Mouse (Mus musculus) midbrain, embryonic 16.5 days (tissue): ENCODE data around the gene Camta1. TPM values are rescaled to one million over a fixed set of nuclear protein-coding genes. Genes with fewer than 3 reads are reported as not detected.
A peak's percentile ranks its signal among the peaks of the same experiment; 100 is the strongest.

ENCODE experiments used
- ATAC-seq: fragments of 200-750 bp; cut with Nextera tagmentation; 2 replicates; pipeline ENCODE4 v1.8.0; 2017; ENCODE audit warnings: moderate TSS enrichment
- H3K27ac ChIP-seq: fragments of 300-500 bp; sonication (generic); 2 replicates; pipeline ENCODE4 v1.5.1; 2014; ENCODE audit warnings: mild to moderate bottlenecking, low read length, mixed read lengths
- H3K27me3 ChIP-seq: fragments of 300-500 bp; sonication (generic); 2 replicates; pipeline ENCODE4 v1.6.1; 2014; ENCODE audit warnings: low read depth, low read length, mixed read lengths; ENCODE audit not compliant: control insufficient read depth, insufficient read depth
- H3K36me3 ChIP-seq: fragments of 300-500 bp; sonication (generic); 2 replicates; pipeline ENCODE4 v1.6.1; 2014; ENCODE audit warnings: mild to moderate bottlenecking, low read length, moderate library complexity, mixed read lengths; ENCODE audit not compliant: control insufficient read depth, insufficient read depth
- H3K4me1 ChIP-seq: fragments of 300-500 bp; sonication (generic); 2 replicates; pipeline ENCODE4 v1.6.1; 2014; ENCODE audit warnings: mild to moderate bottlenecking, low read length, mixed read lengths; ENCODE audit not compliant: control insufficient read depth, insufficient read depth
- H3K4me2 ChIP-seq: fragments of 300-500 bp; sonication (generic); 2 replicates; pipeline ENCODE4 v1.6.1; 2014; ENCODE audit warnings: mild to moderate bottlenecking, low read length, mixed read lengths
- H3K4me3 ChIP-seq: fragments of 300-500 bp; sonication (generic); 2 replicates; pipeline ENCODE4 v1.5.1; 2014; ENCODE audit warnings: low read depth, mild to moderate bottlenecking, low read length, moderate library complexity, mixed read lengths
- H3K9ac ChIP-seq: fragments of 300-500 bp; sonication (generic); 2 replicates; pipeline ENCODE4 v1.6.1; 2014; ENCODE audit warnings: low read depth, low read length, mixed read lengths
- H3K9me3 ChIP-seq: fragments of 300-500 bp; sonication (generic); replicated peaks from 2 replicates; pipeline ENCODE4 v1.6.1; 2014; ENCODE audit warnings: mild to moderate bottlenecking, low read length, mixed read lengths; ENCODE audit not compliant: control insufficient read depth, poor library complexity, severe bottlenecking
- WGBS: fragments of 180-500 bp; shearing (Covaris S2); extraction: QIAGEN DNeasy Blood & Tissue Kit; methylation state at CpG from one replicate; pipeline ENCODE4 v1.1.7; 2014; 5-methylcytosine and 5-hydroxymethylcytosine counted together
- polyA plus RNA-seq: library from polyadenylated mRNA; unstranded; fragments of >200 nt; fragmentation: Nextera tagmentation; extraction: Ambion mirVana; gene quantifications from 2 replicates; pipeline ENCODE4 v1.2.1, GENCODE M21; 2015

Camta1 gene
- polyA plus RNA-seq, 1 experiment from 2014 or later: 159 TPM

- 0 out of 2 replicates have a peak, but pooled peaks have one; percentile 15 for ATAC-seq
- H3K4me3 ChIP-seq: no peak overlapping the region
- no peak overlapping the region for H3K9ac ChIP-seq
- H3K4me2 ChIP-seq: no peak overlapping the region
- H3K27me3 ChIP-seq: no peaks in the 10 kb centered on the region
- H3K9me3 ChIP-seq: no peaks in the 10 kb centered on the region
- H3K4me1 ChIP-seq: peaks cover 14% of the 10 kb centered on the region
- H3K36me3 ChIP-seq: no peaks in the 10 kb centered on the region
- H3K27ac ChIP-seq: no peak overlapping the region
- 69% methylated on average over 9 of the region's 9 CpGs for WGBS
Measured at GRCm38 (mm10) chr4:151637348-151637747, 224.3 kb downstream of the Camta1 start.

GRCm38 (mm10) chr4:151634771-151635170 lies 226.9 kb downstream of the Camta1 start:
- H3K4me3 ChIP-seq: no peak overlapping the region
- peaks cover 14% of the 10 kb centered on the region for H3K4me1 ChIP-seq
- no peaks in the 10 kb centered on the region for H3K9me3 ChIP-seq
- no peak for ATAC-seq
- no peak overlapping the region for H3K27ac ChIP-seq
- H3K9ac ChIP-seq: no peak overlapping the region
- H3K36me3 ChIP-seq: no peaks in the 10 kb centered on the region
- H3K27me3 ChIP-seq: no peaks in the 10 kb centered on the region
- no peak overlapping the region for H3K4me2 ChIP-seq
- WGBS: 40% methylated on average over 6 of the region's 6 CpGs

DNA sequence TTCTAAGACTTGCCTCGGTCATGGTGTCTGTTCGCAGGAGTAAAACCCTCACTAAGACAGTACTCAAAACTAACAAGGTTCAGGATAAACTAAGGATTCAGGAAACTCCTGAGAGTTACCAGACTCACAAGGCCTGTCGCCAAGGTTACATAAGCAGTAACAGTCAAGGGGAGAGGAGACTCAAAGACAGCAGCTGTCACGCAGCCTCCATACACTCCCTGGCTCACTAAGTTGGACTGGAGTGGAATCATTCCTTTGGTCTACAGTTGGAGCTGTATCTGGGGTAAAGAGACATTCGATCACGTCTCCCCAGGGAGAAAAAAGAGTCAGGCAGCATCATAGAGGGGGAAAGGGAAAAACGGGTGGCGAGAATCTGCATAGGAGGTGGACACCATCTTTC lies 227.9 kb downstream of the Camta1 start:
- H3K27me3 ChIP-seq: no peaks in the 10 kb centered on the region
- H3K9me3 ChIP-seq: no peaks in the 10 kb centered on the region
- H3K4me2 ChIP-seq: no peak overlapping the region
- ATAC-seq: no peak
- no peak overlapping the region for H3K27ac ChIP-seq
- 81% methylated on average over 8 of the region's 8 CpGs for WGBS
- peaks cover 14% of the 10 kb centered on the region for H3K4me1 ChIP-seq
- no peak overlapping the region for H3K9ac ChIP-seq
- H3K36me3 ChIP-seq: no peaks in the 10 kb centered on the region
- H3K4me3 ChIP-seq: no peak overlapping the region

DNA sequence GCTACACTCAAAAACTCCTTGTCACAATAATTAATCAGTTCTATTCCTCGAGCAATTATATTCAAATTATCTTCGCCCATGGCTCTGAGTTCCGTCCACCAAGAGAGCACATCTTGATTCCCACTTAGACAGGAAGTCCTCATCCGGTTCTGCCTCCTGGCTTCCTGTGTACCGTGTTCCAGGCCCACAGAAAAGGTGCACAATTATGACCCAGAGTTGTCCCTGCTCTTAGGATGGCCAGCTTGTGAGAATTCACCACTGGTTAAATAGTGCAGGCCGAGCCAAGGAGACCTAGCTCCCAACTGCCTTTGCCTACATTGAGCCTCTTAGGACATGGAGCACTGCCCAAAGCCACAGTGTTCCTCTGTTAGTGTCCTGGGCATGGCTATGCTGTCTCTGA lies 229.4 kb downstream of the Camta1 start:
- no peak for ATAC-seq
- H3K9ac ChIP-seq: no peak overlapping the region
- H3K36me3 ChIP-seq: no peaks in the 10 kb centered on the region
- H3K27me3 ChIP-seq: no peaks in the 10 kb centered on the region
- H3K27ac ChIP-seq: no peak overlapping the region
- no peak overlapping the region for H3K4me2 ChIP-seq
- peaks cover 10% of the 10 kb centered on the region for H3K4me1 ChIP-seq
- H3K4me3 ChIP-seq: no peak overlapping the region
- no peaks in the 10 kb centered on the region for H3K9me3 ChIP-seq
- 84% methylated on average over 6 of the region's 6 CpGs for WGBS

- Histone ChIP-seq H3K9me3 (no peaks in the 10 kb centered on the region), H3K27me3 (no peaks in the 10 kb centered on the region), H3K9ac (no peak overlapping the region), H3K4me2 (no peak overlapping the region), H3K36me3 (no peaks in the 10 kb centered on the region), H3K27ac (no peak overlapping the region), H3K4me1 (peaks cover 17% of the 10 kb centered on the region), H3K4me3 (no peak overlapping the region)
- 24% methylated on average over 10 of the region's 10 CpGs for WGBS
- no peak for ATAC-seq
Measured at GRCm38 (mm10) chr4:151630664-151631063, 231.0 kb downstream of the Camta1 start.

DNA sequence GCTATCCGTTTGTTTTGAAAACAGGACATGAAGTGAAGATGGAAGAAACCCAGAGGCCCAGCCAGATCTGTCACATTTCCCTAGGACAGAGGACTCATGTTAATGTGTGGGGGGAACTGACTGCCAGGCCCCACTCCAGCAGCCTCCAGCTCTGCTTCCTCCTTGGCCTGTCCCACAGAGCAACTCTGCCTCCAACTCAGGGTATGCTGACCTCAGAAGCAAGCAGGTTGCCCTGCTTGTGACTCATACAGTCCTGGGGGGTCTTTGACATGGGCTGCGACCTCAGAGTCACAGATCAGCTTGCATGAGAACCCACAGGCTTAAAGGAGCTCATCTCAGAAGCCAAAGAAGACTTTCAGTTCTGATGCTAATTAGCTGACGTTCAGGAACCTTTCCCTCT lies 231.4 kb downstream of the Camta1 start:
- H3K4me2 ChIP-seq: no peak overlapping the region
- H3K4me1 ChIP-seq: peaks cover 15% of the 10 kb centered on the region
- H3K9ac ChIP-seq: no peak overlapping the region
- no peak overlapping the region for H3K27ac ChIP-seq
- no peaks in the 10 kb centered on the region for H3K9me3 ChIP-seq
- no peak for ATAC-seq
- 38% methylated on average over 3 of the region's 3 CpGs for WGBS
- no peaks in the 10 kb centered on the region for H3K27me3 ChIP-seq
- H3K36me3 ChIP-seq: no peaks in the 10 kb centered on the region
- no peak overlapping the region for H3K4me3 ChIP-seq

- H3K9ac ChIP-seq: no peak overlapping the region
- no peaks in the 10 kb centered on the region; the same call in 1 of the 2 replicates for H3K9me3 ChIP-seq
- H3K4me2 ChIP-seq: no peak overlapping the region
- peak; percentile 25; the same call in 1 of the 2 replicates for ATAC-seq
- H3K27me3 ChIP-seq: no peaks in the 10 kb centered on the region
- peaks cover 8% of the 10 kb centered on the region for H3K4me1 ChIP-seq
- no peak overlapping the region for H3K4me3 ChIP-seq
- no peaks in the 10 kb centered on the region for H3K36me3 ChIP-seq
- H3K27ac ChIP-seq: no peak overlapping the region
- 59% methylated on average over 14 of the region's 14 CpGs for WGBS
Measured at GRCm38 (mm10) chr4:151619541-151620016, 242.1 kb downstream of the Camta1 start.

- Histone ChIP-seq H3K4me2 (peak overlapping the region; percentile 20; the same call in 1 of the 2 replicates), H3K27me3 (no peaks in the 10 kb centered on the region), H3K9me3 (no peaks in the 10 kb centered on the region; the same call in 1 of the 2 replicates), H3K36me3 (no peaks in the 10 kb centered on the region), H3K9ac (no peak overlapping the region), H3K27ac (peak overlapping the region; percentile 52), H3K4me3 (no peak overlapping the region), H3K4me1 (peaks cover 8% of the 10 kb centered on the region)
- 31% methylated on average over 21 of the region's 21 CpGs for WGBS
- peak; percentile 73 for ATAC-seq
Measured at GRCm38 (mm10) chr4:151618420-151619310, 243.0 kb downstream of the Camta1 start.

- WGBS: 48% methylated on average over 6 of the region's 6 CpGs
- Histone ChIP-seq H3K27me3 (no peaks in the 10 kb centered on the region), H3K27ac (no peak overlapping the region), H3K9me3 (no peaks in the 10 kb centered on the region; the same call in 1 of the 2 replicates), H3K4me3 (no peak overlapping the region), H3K9ac (no peak overlapping the region), H3K4me1 (peaks cover 15% of the 10 kb centered on the region), H3K4me2 (no peak overlapping the region), H3K36me3 (no peaks in the 10 kb centered on the region)
- no peak for ATAC-seq
Measured at GRCm38 (mm10) chr4:151611621-151612020, 250.1 kb downstream of the Camta1 start.
